In the genomic region with DNA sequence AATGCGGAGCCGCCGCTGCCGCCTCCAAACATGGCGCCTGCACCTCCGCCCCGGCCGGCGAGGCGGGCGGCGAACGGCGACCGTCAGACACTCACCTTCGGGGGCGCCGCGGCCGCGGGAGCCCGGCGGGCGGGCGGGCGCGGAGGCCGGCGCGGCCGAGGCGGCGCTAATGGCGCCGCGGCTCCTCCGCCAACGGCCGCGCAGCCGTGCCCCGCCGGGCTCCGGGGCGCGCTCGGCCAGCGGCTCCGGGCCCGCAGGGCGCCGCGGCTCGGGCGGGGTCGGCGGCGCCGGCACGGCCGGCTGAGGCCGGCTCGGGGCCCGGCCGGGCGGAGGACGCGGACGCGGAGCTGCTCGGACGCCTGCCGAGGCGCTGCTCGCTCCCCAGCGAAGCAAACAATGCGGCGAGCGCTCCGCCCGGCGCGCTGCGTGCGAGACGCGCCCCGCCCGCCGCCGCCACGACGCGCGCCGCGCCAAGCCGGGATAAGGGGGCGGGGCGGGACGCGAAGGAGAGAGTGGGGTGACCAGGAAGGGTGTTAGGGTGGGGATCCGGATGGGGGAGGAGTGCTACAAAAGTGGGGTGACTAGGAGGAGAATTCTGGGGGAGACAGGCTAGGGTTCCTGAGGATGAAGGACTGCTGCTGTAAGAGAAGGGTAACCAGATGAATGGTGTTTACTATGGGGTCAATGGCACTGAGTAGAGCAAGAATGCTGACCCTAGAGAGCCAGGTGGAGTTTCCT, we compare ENCODE assay signal across 8 mouse cellular contexts. TPM values are rescaled to one million over a fixed set of nuclear protein-coding genes. Genes with fewer than 3 reads are reported as not detected.
DNase-seq lines count a peak whose midpoint lies in the region; ATAC-seq and TF ChIP-seq lines count a peak whose summit lies in the region.

Gene Brd1, minus strand, starts transcription at position 400 of the 738 bp plus-strand sequence.

- TF ChIP-seq POLR2A in cortical plate, adult 2 months (IDR thresholded peaks at IDR 0.05; ENCODE audit: extremely low read depth, insufficient read depth, low read length) = peak; percentile 66; the same call in 1 of the 2 replicates

- no peak for TF ChIP-seq CTCF in cortical plate, adult 2 months (IDR thresholded peaks at IDR 0.05; ENCODE audit: extremely low read depth, insufficient read depth, low read length)

- peak; percentile 32 for ATAC-seq in activated CD4-positive, CD25-positive, alpha-beta regulatory T cell, adult 4 months
- peak; percentile 64 for ATAC-seq in megakaryocyte progenitor cell, adult 5-6 weeks (replicated peaks; ENCODE audit: poor library complexity)

- intact Hi-C loops in left cerebral cortex, postnatal 10 days (cut with DNase I) = no loop called here

- DNase-seq in gastrocnemius, postnatal 10 days = peak; percentile 88
- DNase-seq in induced T-regulatory cell, adult 2 months (ENCODE audit: low read depth) = peak; percentile 76
- peak; percentile 65 to 92 for DNase-seq in left cerebral cortex, postnatal 10 days (ENCODE audit: extremely low spot score in 1 of 2, low spot score in 2 of 2)
- peak; percentile 84 for DNase-seq in right cerebral cortex, postnatal 14 days
- peak; percentile 67 to 80 for DNase-seq in urinary bladder, postnatal 36 days (ENCODE audit: low spot score in 2 of 2)

- peak within 1 kb of the TSS; percentile 68; the same call in 1 of the 2 replicates for H3K27ac ChIP-seq in cortical plate, adult 2 months (ENCODE audit: insufficient read depth, low read length)

- H3K4me1 ChIP-seq in cortical plate, adult 2 months (ENCODE audit: control insufficient read depth, insufficient read depth, low read length) = peaks cover 13% of the 10 kb centered on the region

- H3K4me3 ChIP-seq in cortical plate, adult 2 months (ENCODE audit: insufficient read depth, low read length) = peak within 1 kb of the TSS; percentile 67

RNA-seq across cellular contexts. Expression of gene Brd1, which starts in this region (rescaled TPM):
- 10 to 100 TPM; 15.9 to 17.9 TPM for polyA plus RNA-seq in activated CD4-positive, CD25-positive, alpha-beta regulatory T cell, adult 4 months (2017; shearing (Covaris generic))
- 18.0 and 19.5 TPM in 2 replicates for polyA plus RNA-seq in cortical plate, adult 2 months (2012; rRNA removed)
- 10 to 100 TPM; 26.5 to 33.4 TPM for total RNA-seq in gastrocnemius, postnatal 10 days (2021)
- 10 to 100 TPM; 47.7 to 48.7 TPM for total RNA-seq in left cerebral cortex, postnatal 10 days (2021)
- total RNA-seq in megakaryocyte progenitor cell, adult 5-6 weeks (2015) = 31.9 and 32.1 TPM in 2 replicates
- 49.4 and 52.8 TPM in 2 replicates for total RNA-seq in megakaryocyte progenitor cell, adult 5-6 weeks (2017)

Comparison
In these comparisons a context has a peak if more than half of its experiments do, and no peak if none do; other contexts are left out.
1. Peak in every context shown above with its lines: DNase-seq, ATAC-seq, H3K4me3 ChIP-seq and H3K27ac ChIP-seq.